Mouse (Mus musculus) lung, postnatal 0 days (tissue): ENCODE results near the gene Lypd6. TPM values are rescaled to one million over a fixed set of nuclear protein-coding genes. Genes with fewer than 3 reads are reported as not detected.

ENCODE experiments used
- ATAC-seq: fragments of 200-750 bp; cut with Nextera tagmentation; 2 replicates; pipeline ENCODE4 v1.8.0; 2017; ENCODE audit warnings: moderate library complexity
- DNase-seq: peaks from one replicate; pipeline ENCODE4 v3.0.0-alpha.2; 2016; ENCODE audit warnings: low spot score
- H3K27ac ChIP-seq: fragments of 300-500 bp; sonication (generic); 2 replicates; pipeline ENCODE4 v1.5.1; 2014; ENCODE audit warnings: antibody characterized with exemption, mild to moderate bottlenecking, low read length, mixed read lengths
- H3K27me3 ChIP-seq: fragments of 300-500 bp; sonication (generic); replicated peaks from 2 replicates; pipeline ENCODE4 v1.6.1; 2014; ENCODE audit warnings: low read length, mixed read lengths; ENCODE audit not compliant: insufficient read depth
- H3K36me3 ChIP-seq: fragments of 300-500 bp; sonication (generic); 2 replicates; pipeline ENCODE4 v1.6.1; 2014; ENCODE audit warnings: low read length, mixed read lengths; ENCODE audit not compliant: insufficient read depth
- H3K4me1 ChIP-seq: fragments of 300-500 bp; sonication (generic); 2 replicates; pipeline ENCODE4 v1.6.1; 2014; ENCODE audit warnings: antibody characterized with exemption, low read depth, low read length, mixed read lengths; ENCODE audit not compliant: insufficient read depth
- H3K4me2 ChIP-seq: fragments of 300-500 bp; sonication (generic); replicated peaks from 2 replicates; pipeline ENCODE4 v1.6.1; 2014; ENCODE audit warnings: low read depth, mild to moderate bottlenecking, low read length, moderate library complexity, mixed read lengths
- H3K4me3 ChIP-seq: fragments of 300-500 bp; sonication (generic); 2 replicates; pipeline ENCODE4 v1.5.1; 2014; ENCODE audit warnings: low read depth, low read length
- H3K9ac ChIP-seq: fragments of 300-500 bp; sonication (generic); replicated peaks from 2 replicates; pipeline ENCODE4 v1.6.1; 2014; ENCODE audit warnings: low read depth, mild to moderate bottlenecking
- H3K9me3 ChIP-seq: fragments of 300-500 bp; sonication (generic); 2 replicates; pipeline ENCODE4 v1.6.1; 2016; ENCODE audit warnings: low read length, mixed read lengths
- CTCF ChIP-seq: IDR thresholded peaks from 2 replicates; pipeline ENCODE4 v1.5.1; 2016; ENCODE audit warnings: antibody characterized with exemption, mild to moderate bottlenecking
- EP300 ChIP-seq: IDR thresholded peaks from 2 replicates; pipeline ENCODE4 v1.6.1; 2016; ENCODE audit warnings: antibody characterized with exemption, mild to moderate bottlenecking, control low read depth
- WGBS: fragments of 180-500 bp; shearing (Covaris S2); extraction: QIAGEN DNeasy Blood & Tissue Kit; methylation state at CpG from one replicate; pipeline ENCODE4 v1.1.7; 2014; 5-methylcytosine and 5-hydroxymethylcytosine counted together
- polyA plus RNA-seq: library from polyadenylated mRNA; unstranded; fragments of >200 nt; fragmentation: Nextera tagmentation; extraction: Ambion mirVana; gene quantifications from 2 replicates; pipeline ENCODE4 v1.2.1, GENCODE M21; 2015

Gene Lypd6
- polyA plus RNA-seq, 1 experiment from 2014 or later, result 0.78 TPM

- Histone ChIP-seq H3K4me1 (no peaks in the 10 kb centered on the region), H3K4me3 (no peak overlapping the region), H3K4me2 (no peak overlapping the region), H3K9me3 (no peaks in the 10 kb centered on the region), H3K36me3 (no peaks in the 10 kb centered on the region), H3K9ac (no peak overlapping the region), H3K27me3 (no peaks in the 10 kb centered on the region), H3K27ac (no peak overlapping the region)
- TF ChIP-seq CTCF (no peak), EP300 (no peak)
- ATAC-seq, result no peak
- WGBS, result 70% methylated on average over 3 of the region's 3 CpGs
- no peak for DNase-seq
Observed at GRCm38 (mm10) chr2:50188856-50189255, 122.6 kb downstream of the Lypd6 start.

GRCm38 (mm10) chr2:50196681-50197080 is 130.5 kb downstream of the Lypd6 start:
- no peak overlapping the region for H3K4me3 ChIP-seq
- WGBS, result 45% methylated on average over 1 of the region's 1 CpGs
- H3K36me3 ChIP-seq, result no peaks in the 10 kb centered on the region
- no peaks in the 10 kb centered on the region for H3K27me3 ChIP-seq
- no peaks in the 10 kb centered on the region for H3K9me3 ChIP-seq
- ATAC-seq, result no peak
- DNase-seq, result no peak
- no peak overlapping the region for H3K27ac ChIP-seq
- no peaks in the 10 kb centered on the region for H3K4me1 ChIP-seq
- H3K4me2 ChIP-seq, result no peak overlapping the region
- TF ChIP-seq EP300 (no peak), CTCF (no peak)
- no peak overlapping the region for H3K9ac ChIP-seq

GRCm38 (mm10) chr2:50197801-50198200 is 131.6 kb downstream of the Lypd6 start:
- Histone ChIP-seq H3K4me3 (no peak overlapping the region), H3K36me3 (no peaks in the 10 kb centered on the region), H3K27me3 (no peaks in the 10 kb centered on the region), H3K4me1 (no peaks in the 10 kb centered on the region), H3K4me2 (no peak overlapping the region), H3K27ac (no peak overlapping the region), H3K9me3 (no peaks in the 10 kb centered on the region), H3K9ac (no peak overlapping the region)
- WGBS, result 82% methylated on average over 4 of the region's 4 CpGs
- DNase-seq (no peak), ATAC-seq (no peak)
- TF ChIP-seq CTCF, result no peak
- TF ChIP-seq EP300, result no peak

- DNase-seq (no peak), ATAC-seq (no peak)
- 12% methylated on average over 2 of the region's 2 CpGs for WGBS
- Histone ChIP-seq H3K27me3 (no peaks in the 10 kb centered on the region), H3K4me1 (no peaks in the 10 kb centered on the region), H3K36me3 (no peaks in the 10 kb centered on the region), H3K4me2 (no peak overlapping the region), H3K9ac (no peak overlapping the region), H3K27ac (no peak overlapping the region), H3K4me3 (no peak overlapping the region), H3K9me3 (no peaks in the 10 kb centered on the region)
- TF ChIP-seq EP300, result no peak
- no peak for TF ChIP-seq CTCF
Observed at GRCm38 (mm10) chr2:50200541-50200940, 134.3 kb downstream of the Lypd6 start.

GRCm38 (mm10) chr2:50220574-50220973 is 154.3 kb downstream of the Lypd6 start:
- 54% methylated on average over 7 of the region's 7 CpGs for WGBS

GRCm38 (mm10) chr2:50225019-50225418 is 158.8 kb downstream of the Lypd6 start:
- TF ChIP-seq CTCF, result no peak
- no peak for TF ChIP-seq EP300
- H3K4me1 ChIP-seq, result no peaks in the 10 kb centered on the region
- no peak overlapping the region for H3K9ac ChIP-seq
- H3K27ac ChIP-seq, result no peak overlapping the region
- ATAC-seq (no peak), DNase-seq (no peak)
- no peak overlapping the region for H3K4me2 ChIP-seq
- H3K9me3 ChIP-seq, result no peaks in the 10 kb centered on the region
- no peaks in the 10 kb centered on the region for H3K36me3 ChIP-seq
- H3K4me3 ChIP-seq, result no peak overlapping the region
- H3K27me3 ChIP-seq, result no peaks in the 10 kb centered on the region
- WGBS, result 67% methylated on average over 4 of the region's 4 CpGs

More at GRCm38 (mm10) chr2:50220574-50220973, 154.3 kb downstream of the Lypd6 start:
- DNase-seq, result no peak
- Histone ChIP-seq H3K4me3 (no peak overlapping the region), H3K27ac (no peak overlapping the region), H3K9ac (no peak overlapping the region), H3K27me3 (no peaks in the 10 kb centered on the region), H3K4me1 (no peaks in the 10 kb centered on the region), H3K4me2 (no peak overlapping the region), H3K9me3 (no peaks in the 10 kb centered on the region), H3K36me3 (no peaks in the 10 kb centered on the region)
- ATAC-seq, result no peak
- no peak for TF ChIP-seq CTCF
- TF ChIP-seq EP300, result no peak

- Histone ChIP-seq H3K27ac (no peak overlapping the region), H3K4me3 (no peak overlapping the region), H3K27me3 (no peaks in the 10 kb centered on the region), H3K4me2 (no peak overlapping the region), H3K9ac (no peak overlapping the region), H3K4me1 (no peaks in the 10 kb centered on the region), H3K9me3 (no peaks in the 10 kb centered on the region), H3K36me3 (no peaks in the 10 kb centered on the region)
- no peak for TF ChIP-seq CTCF
- TF ChIP-seq EP300, result no peak
- ATAC-seq (no peak), DNase-seq (no peak)
- WGBS, result 68% methylated on average over 8 of the region's 8 CpGs
Observed at GRCm38 (mm10) chr2:50233491-50233890, 167.3 kb downstream of the Lypd6 start.

Other genes starting within 250 kb of the Lypd6 start
- 102 and 109 TPM in 2 replicates for gene Mmadhc, start 230.4 kb downstream of the Lypd6 start, polyA plus RNA-seq